Mouse (Mus musculus) neural tube, embryonic 13.5 days (tissue): ENCODE measurements around the gene Nckap5l. TPM values are rescaled to one million over a fixed set of nuclear protein-coding genes. Genes with fewer than 3 reads are reported as not detected.
"Not testable (repeated sequence)": the region's sequence is repeated elsewhere in the genome, so short reads cannot be mapped to it uniquely, and the experiment has no call there.

ENCODE experiments used
- ATAC-seq: fragments of 200-750 bp; cut with Nextera tagmentation; 2 replicates; pipeline ENCODE4 v1.8.0; 2017; ENCODE audit warnings: low read depth, mild to moderate bottlenecking, moderate TSS enrichment, moderate library complexity
- H3K27ac ChIP-seq: fragments of 300-500 bp; sonication (generic); replicated peaks from 2 replicates; pipeline ENCODE4 v1.5.1; 2015; ENCODE audit warnings: moderate library complexity, mild to moderate bottlenecking, inconsistent platforms
- H3K27me3 ChIP-seq: fragments of 300-500 bp; sonication (generic); 2 replicates; pipeline ENCODE4 v1.6.1; 2015; ENCODE audit warnings: mild to moderate bottlenecking, inconsistent platforms
- H3K36me3 ChIP-seq: fragments of 300-500 bp; sonication (generic); 2 replicates; pipeline ENCODE4 v1.6.1; 2015; ENCODE audit warnings: mild to moderate bottlenecking, inconsistent platforms
- H3K4me1 ChIP-seq: fragments of 300-500 bp; sonication (generic); replicated peaks from 2 replicates; pipeline ENCODE4 v1.6.1; 2015; ENCODE audit warnings: inconsistent platforms
- H3K4me2 ChIP-seq: fragments of 300-500 bp; sonication (generic); 2 replicates; pipeline ENCODE4 v1.6.1; 2015; ENCODE audit warnings: inconsistent platforms, mild to moderate bottlenecking, moderate library complexity
- H3K4me3 ChIP-seq: fragments of 300-500 bp; sonication (generic); 2 replicates; pipeline ENCODE4 v1.5.1; 2015; ENCODE audit warnings: mild to moderate bottlenecking, inconsistent platforms
- H3K9ac ChIP-seq: fragments of 300-500 bp; sonication (generic); 2 replicates; pipeline ENCODE4 v1.6.1; 2015; ENCODE audit warnings: moderate library complexity, mild to moderate bottlenecking, inconsistent platforms
- H3K9me3 ChIP-seq: fragments of 300-500 bp; sonication (generic); 2 replicates; pipeline ENCODE4 v1.6.1; 2016; ENCODE audit warnings: inconsistent platforms
- WGBS: fragments of 180-500 bp; shearing (Covaris S2); methylation state at CpG from one replicate; pipeline ENCODE4 v1.1.7; 2015; 5-methylcytosine and 5-hydroxymethylcytosine counted together
- polyA plus RNA-seq: library from polyadenylated mRNA; unstranded; fragments of >200 nt; fragmentation: Nextera tagmentation; extraction: Ambion mirVana; gene quantifications from 2 replicates; pipeline ENCODE4 v1.2.1, GENCODE M21; 2015

Nckap5l gene
- polyA plus RNA-seq, 1 experiment from 2014 or later = 18.3 TPM

DNA sequence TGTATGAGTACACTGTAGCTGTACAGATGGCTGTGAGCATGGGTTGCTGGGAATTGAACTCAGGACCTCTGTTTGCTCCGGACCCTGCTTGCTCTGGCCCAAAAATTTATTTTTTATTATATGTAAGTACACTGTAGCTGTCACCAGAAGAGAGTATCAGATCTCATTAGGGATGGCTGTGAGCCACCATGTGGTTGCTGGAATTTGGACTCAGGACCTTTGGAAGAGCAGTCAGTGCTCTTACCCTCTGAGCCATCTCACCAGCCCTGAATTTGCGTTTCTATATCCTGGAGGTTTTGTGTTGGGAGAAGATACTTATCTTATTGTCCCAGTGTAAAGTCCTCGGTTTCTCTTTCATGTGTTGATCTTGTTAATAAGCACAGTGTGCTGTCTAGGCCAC is 70.8 kb downstream of the Nckap5l start:
- no peak overlapping the region for H3K4me3 ChIP-seq
- no peaks in the 10 kb centered on the region for H3K27me3 ChIP-seq
- no peaks in the 10 kb centered on the region for H3K36me3 ChIP-seq
- peaks cover 2% of the 10 kb centered on the region; the same call in 1 of the 2 replicates for H3K4me1 ChIP-seq
- no peak overlapping the region for H3K4me2 ChIP-seq
- ATAC-seq = no peak
- H3K9me3 ChIP-seq = no peaks in the 10 kb centered on the region
- 79% methylated on average over 3 of the region's 3 CpGs for WGBS
- H3K27ac ChIP-seq = no peak overlapping the region
- no peak overlapping the region for H3K9ac ChIP-seq

DNA sequence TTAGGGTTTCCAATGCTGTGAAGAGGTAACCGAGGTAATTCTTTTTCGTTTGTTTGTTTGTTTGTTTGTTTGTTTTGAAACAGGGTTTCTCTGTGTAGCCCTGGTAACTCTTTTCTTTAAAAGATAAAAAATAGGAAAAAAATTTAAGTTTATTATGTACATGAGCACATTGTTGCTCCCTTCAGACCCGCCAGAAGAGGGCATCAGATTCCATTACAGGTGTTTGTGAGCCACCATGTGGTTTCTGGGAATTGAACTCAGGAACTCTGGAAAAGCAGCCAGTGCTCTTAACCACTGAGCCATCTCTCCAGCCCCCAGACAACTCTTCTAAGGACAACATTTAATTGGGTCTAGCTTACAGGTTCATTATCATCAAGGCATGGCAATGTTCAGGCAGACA is 71.4 kb downstream of the Nckap5l start:
- not testable (repeated sequence) for H3K9me3 ChIP-seq, H3K9ac ChIP-seq, H3K4me3 ChIP-seq, H3K36me3 ChIP-seq, ATAC-seq, H3K27me3 ChIP-seq, H3K27ac ChIP-seq, H3K4me1 ChIP-seq, H3K4me2 ChIP-seq
- WGBS = 71% methylated on average over 3 of the region's 3 CpGs

DNA sequence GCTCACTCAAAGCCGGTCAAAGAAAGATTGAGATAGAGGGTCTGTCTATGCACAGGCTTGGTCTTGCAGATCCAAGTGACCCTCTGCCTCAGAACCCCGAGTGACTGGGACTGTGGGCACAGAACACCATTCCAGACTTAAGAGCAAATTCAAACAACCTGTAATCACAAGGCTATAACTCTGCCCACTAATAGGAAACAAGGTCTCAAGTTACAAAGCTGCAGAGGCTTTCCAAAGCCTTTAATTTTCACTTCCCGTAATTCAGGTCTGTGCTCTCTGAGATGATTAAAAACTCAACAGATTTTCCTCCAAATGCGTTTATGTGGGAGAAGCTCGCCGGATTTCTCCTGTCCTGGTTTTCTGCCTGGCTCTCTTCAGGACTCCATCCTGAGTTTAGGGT is 73.5 kb downstream of the Nckap5l start:
- Histone ChIP-seq H3K9ac (no peak overlapping the region), H3K4me1 (no peaks in the 10 kb centered on the region), H3K27ac (no peak overlapping the region), H3K4me2 (no peak overlapping the region), H3K4me3 (no peak overlapping the region), H3K27me3 (no peaks in the 10 kb centered on the region), H3K9me3 (no peaks in the 10 kb centered on the region), H3K36me3 (no peaks in the 10 kb centered on the region)
- no peak for ATAC-seq
- WGBS = 70% methylated on average over 6 of the region's 6 CpGs

DNA sequence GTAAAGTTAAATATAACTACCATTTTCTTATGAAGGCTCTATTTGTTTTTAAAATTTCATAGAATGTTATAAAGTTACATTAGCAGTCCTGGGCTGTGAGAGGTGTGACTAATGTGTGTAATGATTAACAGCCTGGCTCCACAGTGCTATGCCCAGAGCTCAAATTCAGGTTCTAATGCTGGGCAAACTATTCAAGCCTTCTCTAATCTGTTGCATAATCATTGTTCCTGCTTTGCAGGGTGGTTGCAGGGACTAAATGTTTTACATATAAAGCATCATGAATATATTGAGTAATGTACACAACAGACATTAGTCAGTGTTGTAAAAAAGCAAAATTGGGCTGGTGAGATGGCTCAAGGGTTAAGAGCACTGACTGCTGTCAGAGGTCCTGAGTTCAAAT is 74.7 kb downstream of the Nckap5l start:
- no peak for ATAC-seq
- H3K27ac ChIP-seq = no peak overlapping the region
- H3K36me3 ChIP-seq = no peaks in the 10 kb centered on the region
- H3K4me2 ChIP-seq = no peak overlapping the region
- H3K4me3 ChIP-seq = no peak overlapping the region
- no peaks in the 10 kb centered on the region for H3K4me1 ChIP-seq
- 0 out of 2 replicates have a peak, but pooled peaks cover 4% of the 10 kb centered on the region for H3K9me3 ChIP-seq
- no peaks in the 10 kb centered on the region for H3K27me3 ChIP-seq
- H3K9ac ChIP-seq = no peak overlapping the region

DNA sequence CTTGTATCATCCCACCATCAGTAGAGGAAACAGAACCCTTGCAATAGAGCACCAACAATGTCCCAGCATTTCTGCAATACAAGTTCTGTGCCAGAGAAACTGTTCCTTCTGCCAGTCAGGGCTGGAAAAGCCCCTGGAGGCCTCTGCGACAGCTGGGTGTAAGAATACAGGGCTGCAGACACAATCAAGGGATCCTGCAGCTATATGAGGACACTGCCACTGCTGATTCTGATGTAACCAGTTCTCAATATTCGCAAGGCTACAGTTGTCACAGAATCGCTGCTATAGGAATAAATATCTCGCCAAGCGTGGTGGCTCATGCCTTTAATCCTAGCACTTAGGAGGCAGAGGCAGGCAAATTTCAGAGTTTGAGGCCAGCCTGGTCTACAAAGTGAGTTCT is 81.3 kb downstream of the Nckap5l start:
- H3K4me2 ChIP-seq = no peak overlapping the region
- no peak overlapping the region for H3K4me3 ChIP-seq
- peaks cover 7% of the 10 kb centered on the region for H3K27me3 ChIP-seq
- H3K9ac ChIP-seq = no peak overlapping the region
- WGBS = 87% methylated on average over 5 of the region's 5 CpGs
- H3K4me1 ChIP-seq = no peaks in the 10 kb centered on the region
- H3K36me3 ChIP-seq = no peaks in the 10 kb centered on the region
- H3K9me3 ChIP-seq = 0 out of 2 replicates have a peak, but pooled peaks cover 4% of the 10 kb centered on the region
- H3K27ac ChIP-seq = no peak overlapping the region
- no peak for ATAC-seq

DNA sequence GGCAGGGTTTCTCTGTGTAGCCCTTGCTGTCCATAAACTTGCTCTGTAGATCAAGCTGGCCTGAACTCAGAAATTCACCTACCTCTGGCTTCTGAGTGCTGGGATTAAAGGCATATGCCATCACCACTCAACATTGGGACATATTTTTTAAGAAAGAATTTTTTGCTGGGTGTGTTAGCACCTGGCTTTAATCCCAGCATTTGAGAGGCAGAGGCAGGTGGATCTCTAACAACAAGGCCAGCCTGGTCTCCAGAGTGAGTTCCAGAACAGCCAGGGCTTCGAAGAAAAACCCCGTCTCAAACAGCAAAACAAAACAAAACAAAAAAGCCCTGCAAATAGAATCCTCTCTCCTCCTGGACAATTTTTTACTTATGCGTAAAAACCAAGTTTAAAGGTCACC is 82.0 kb downstream of the Nckap5l start:
- Histone ChIP-seq H3K36me3 (no peaks in the 10 kb centered on the region), H3K4me3 (no peak overlapping the region), H3K4me2 (no peak overlapping the region), H3K9ac (no peak overlapping the region), H3K9me3 (0 out of 2 replicates have a peak, but pooled peaks cover 4% of the 10 kb centered on the region), H3K27me3 (peaks cover 8% of the 10 kb centered on the region), H3K4me1 (0 out of 2 replicates have a peak, but pooled peaks cover 1% of the 10 kb centered on the region), H3K27ac (no peak overlapping the region)
- ATAC-seq = no peak
- WGBS = 94% methylated on average over 3 of the region's 3 CpGs

DNA sequence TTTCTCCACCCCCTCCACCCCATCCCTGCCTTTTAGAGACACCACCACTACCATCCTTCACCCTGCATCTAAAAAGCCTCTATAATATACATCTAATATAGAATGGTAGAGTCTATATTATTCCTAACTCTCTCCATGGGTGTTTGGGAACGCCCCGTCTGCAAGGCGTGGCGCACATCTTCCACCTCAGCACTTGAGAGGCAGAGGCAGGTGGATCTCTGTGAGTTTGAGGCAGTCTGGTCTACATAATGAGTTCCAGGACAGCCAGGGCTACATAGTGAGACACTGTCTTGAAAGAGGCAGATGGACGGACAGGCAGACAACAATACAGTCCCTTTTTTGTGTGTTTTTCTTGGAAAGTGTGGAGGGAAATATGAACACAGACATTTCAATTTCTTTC is 82.5 kb downstream of the Nckap5l start:
- H3K4me3 ChIP-seq = no peak overlapping the region
- no peak overlapping the region for H3K9ac ChIP-seq
- H3K4me1 ChIP-seq = 0 out of 2 replicates have a peak, but pooled peaks cover 3% of the 10 kb centered on the region
- no peak for ATAC-seq
- H3K27ac ChIP-seq = no peak overlapping the region
- H3K4me2 ChIP-seq = no peak overlapping the region
- peaks cover 8% of the 10 kb centered on the region for H3K27me3 ChIP-seq
- H3K9me3 ChIP-seq = 0 out of 2 replicates have a peak, but pooled peaks cover 4% of the 10 kb centered on the region
- WGBS = 87% methylated on average over 5 of the region's 5 CpGs
- H3K36me3 ChIP-seq = no peaks in the 10 kb centered on the region

DNA sequence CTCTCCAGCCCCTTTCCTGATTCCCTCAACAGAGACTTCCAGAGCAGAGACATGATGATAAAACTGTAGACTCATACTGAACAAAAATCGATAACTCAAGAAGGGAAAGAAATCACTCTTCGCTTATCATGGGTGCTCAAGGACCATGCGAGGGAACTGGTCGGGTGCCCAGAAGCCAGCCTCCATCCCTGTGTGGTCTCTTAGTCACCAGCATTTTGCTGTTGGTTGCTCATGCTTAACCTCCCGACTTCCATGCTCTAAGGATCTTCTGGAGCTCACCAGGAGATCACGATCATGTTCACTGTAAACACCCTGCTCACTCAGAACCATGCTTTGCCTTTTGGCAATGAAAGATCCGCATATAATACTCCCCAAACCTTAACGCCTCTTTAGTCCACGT is 84.8 kb downstream of the Nckap5l start:
- Histone ChIP-seq H3K9ac (no peak overlapping the region), H3K4me2 (no peak overlapping the region), H3K27ac (no peak overlapping the region), H3K4me3 (no peak overlapping the region), H3K9me3 (no peaks in the 10 kb centered on the region), H3K36me3 (no peaks in the 10 kb centered on the region), H3K4me1 (peaks cover 20% of the 10 kb centered on the region), H3K27me3 (peaks cover 8% of the 10 kb centered on the region)
- ATAC-seq = no peak
- 84% methylated on average over 9 of the region's 9 CpGs for WGBS

Other genes with a start within 250 kb of the Nckap5l start
- 0.74 and 0.84 TPM in 2 replicates for gene Kcnh3, start 232.9 kb downstream of the Nckap5l start, polyA plus RNA-seq
- gene Mcrs1, start 205.8 kb downstream of the Nckap5l start, polyA plus RNA-seq = 168 and 181 TPM in 2 replicates
- gene Prpf40b, start 162.7 kb downstream of the Nckap5l start, polyA plus RNA-seq = 90.1 and 101 TPM in 2 replicates
- gene Fam186b, start 161.9 kb downstream of the Nckap5l start, polyA plus RNA-seq = 0.52 and 0.54 TPM in 2 replicates
- gene Fmnl3, start 87.3 kb downstream of the Nckap5l start, polyA plus RNA-seq = 9.3 and 11.7 TPM in 2 replicates
- gene Tmbim6, start 64.9 kb downstream of the Nckap5l start, polyA plus RNA-seq = 254 and 261 TPM in 2 replicates
- gene Bcdin3d, start 17.0 kb upstream of the Nckap5l start, polyA plus RNA-seq = 19.6 and 21.4 TPM in 2 replicates
- 22.2 and 23.8 TPM in 2 replicates for gene Faim2, start 70.4 kb upstream of the Nckap5l start, polyA plus RNA-seq
- gene Aqp2, start 121.3 kb upstream of the Nckap5l start, polyA plus RNA-seq = not detected in 2 replicates
- gene Aqp5, start 133.0 kb upstream of the Nckap5l start, polyA plus RNA-seq = 1.9 and 2.3 TPM in 2 replicates
- gene Aqp6, start 143.7 kb upstream of the Nckap5l start, polyA plus RNA-seq = 3.5 and 3.6 TPM in 2 replicates
- gene Racgap1, start 193.9 kb upstream of the Nckap5l start, polyA plus RNA-seq = 130 and 133 TPM in 2 replicates
- 76.0 and 77.8 TPM in 2 replicates for gene Asic1, start 212.6 kb upstream of the Nckap5l start, polyA plus RNA-seq
- gene Smarcd1, start 244.4 kb upstream of the Nckap5l start, polyA plus RNA-seq = 117 and 134 TPM in 2 replicates
- not detected in 2 replicates for gene Gm17349, start 247.7 kb upstream of the Nckap5l start, polyA plus RNA-seq